Mouse (Mus musculus) forebrain, embryonic 15.5 days (tissue): ENCODE data around the gene Fastkd5. TPM values are rescaled to one million over a fixed set of nuclear protein-coding genes. Genes with fewer than 3 reads are reported as not detected.

Experiments used
- ATAC-seq: fragments of 200-750 bp; cut with Nextera tagmentation; replicated peaks from 2 replicates; pipeline ENCODE4 v1.8.0; 2017; ENCODE audit warnings: mild to moderate bottlenecking, moderate TSS enrichment, moderate library complexity
- H3K27ac ChIP-seq: fragments of 300-500 bp; sonication (generic); replicated peaks from 2 replicates; pipeline ENCODE4 v1.5.1; 2015; ENCODE audit warnings: mild to moderate bottlenecking, inconsistent platforms
- H3K27me3 ChIP-seq: fragments of 300-500 bp; sonication (generic); 2 replicates; pipeline ENCODE4 v1.6.1; 2015; ENCODE audit warnings: inconsistent platforms
- H3K36me3 ChIP-seq: fragments of 300-500 bp; sonication (generic); 2 replicates; pipeline ENCODE4 v1.6.1; 2015; ENCODE audit warnings: mild to moderate bottlenecking, inconsistent platforms
- H3K4me1 ChIP-seq: fragments of 300-500 bp; sonication (generic); 2 replicates; pipeline ENCODE4 v1.6.1; 2015; ENCODE audit warnings: inconsistent platforms
- H3K4me2 ChIP-seq: fragments of 300-500 bp; sonication (generic); replicated peaks from 2 replicates; pipeline ENCODE4 v1.6.1; 2015; ENCODE audit warnings: mild to moderate bottlenecking, inconsistent platforms
- H3K4me3 ChIP-seq: fragments of 300-500 bp; sonication (generic); 2 replicates; pipeline ENCODE4 v1.5.1; 2015; ENCODE audit warnings: mild to moderate bottlenecking, inconsistent platforms
- H3K9ac ChIP-seq: fragments of 300-500 bp; sonication (generic); replicated peaks from 2 replicates; pipeline ENCODE4 v1.6.1; 2015; ENCODE audit warnings: mild to moderate bottlenecking, inconsistent platforms
- H3K9me3 ChIP-seq: fragments of 300-500 bp; sonication (generic); 2 replicates; pipeline ENCODE4 v1.6.1; 2016; ENCODE audit warnings: inconsistent platforms
- WGBS: fragments of 180-500 bp; shearing (Covaris S2); methylation state at CpG from one replicate; pipeline ENCODE4 v1.1.7; 2015; ENCODE audit warnings: mixed read lengths; 5-methylcytosine and 5-hydroxymethylcytosine counted together
- polyA plus RNA-seq: library from polyadenylated mRNA; unstranded; fragments of >200 nt; fragmentation: Nextera tagmentation; extraction: Ambion mirVana; gene quantifications from 2 replicates; pipeline ENCODE4 v1.2.1, GENCODE M21; 2015

Gene Fastkd5
- polyA plus RNA-seq = 14.1 and 15.4 TPM in 2 replicates

- Histone ChIP-seq H3K4me2 (peak within 1 kb of the TSS; percentile 91), H3K27ac (peak within 1 kb of the TSS; percentile 32; the same call in 1 of the 2 replicates), H3K27me3 (peaks cover 12% of the 10 kb centered on the region; the same call in 1 of the 2 replicates), H3K4me3 (peak within 1 kb of the TSS; percentile 62), H3K9me3 (no peaks in the 10 kb centered on the region), H3K9ac (peak within 1 kb of the TSS; percentile 69), H3K4me1 (peaks cover 22% of the 10 kb centered on the region), H3K36me3 (peaks cover 16% of the 10 kb centered on the region)
- ATAC-seq = peak; percentile 92
- under 1% methylated on average over 25 of the region's 25 CpGs for WGBS
These were observed at the start of gene Fastkd5, which contains the start of gene Ubox5 for GRCm38 (mm10) chr2:130629839-130630203. Gene Fastkd5 (minus strand): TSS chr2:130630027. Gene Ubox5 (minus strand): TSS chr2:130630038.

GRCm38 (mm10) chr2:130679154-130679553 is 49.3 kb upstream of the Fastkd5 start:
- H3K9ac ChIP-seq = no peak overlapping the region
- no peaks in the 10 kb centered on the region for H3K4me1 ChIP-seq
- WGBS = 85% methylated on average over 12 of the region's 12 CpGs
- no peak overlapping the region for H3K27ac ChIP-seq
- H3K4me3 ChIP-seq = no peak overlapping the region
- no peaks in the 10 kb centered on the region for H3K9me3 ChIP-seq
- H3K27me3 ChIP-seq = no peaks in the 10 kb centered on the region
- no peak overlapping the region for H3K4me2 ChIP-seq
- no peak for ATAC-seq
- peaks cover 88% of the 10 kb centered on the region for H3K36me3 ChIP-seq

- Histone ChIP-seq H3K9ac (no peak overlapping the region), H3K27ac (no peak overlapping the region), H3K27me3 (no peaks in the 10 kb centered on the region), H3K36me3 (peaks cover 95% of the 10 kb centered on the region), H3K4me1 (no peaks in the 10 kb centered on the region), H3K4me2 (no peak overlapping the region), H3K9me3 (no peaks in the 10 kb centered on the region), H3K4me3 (no peak overlapping the region)
- WGBS = 90% methylated on average over 10 of the region's 10 CpGs
- ATAC-seq = no peak
These were observed 47.4 kb upstream of the Fastkd5 start for GRCm38 (mm10) chr2:130677211-130677610.

- Histone ChIP-seq H3K4me1 (peaks cover 35% of the 10 kb centered on the region), H3K36me3 (peaks cover 12% of the 10 kb centered on the region), H3K9me3 (no peaks in the 10 kb centered on the region), H3K4me2 (peak within 1 kb of the TSS; percentile 65), H3K27ac (peak within 1 kb of the TSS; percentile 87), H3K9ac (peak within 1 kb of the TSS; percentile 68), H3K4me3 (peak within 1 kb of the TSS; percentile 64), H3K27me3 (no peaks in the 10 kb centered on the region)
- WGBS = 1% methylated on average over 31 of the region's 31 CpGs
- ATAC-seq = peak; percentile 66
These were observed 37.7 kb upstream of the Fastkd5 start, which contains the start of gene Itpa for GRCm38 (mm10) chr2:130667559-130667958. Gene Itpa (plus strand): TSS chr2:130667610.

GRCm38 (mm10) chr2:130664102-130664701 is 34.4 kb upstream of the Fastkd5 start, which contains the start of gene Ddrgk1:
Gene Ddrgk1 (minus strand): TSS chr2:130664659.
- Histone ChIP-seq H3K27ac (peak within 1 kb of the TSS; percentile 99), H3K4me2 (peak within 1 kb of the TSS; percentile 80), H3K4me1 (peaks cover 36% of the 10 kb centered on the region), H3K36me3 (peaks cover 20% of the 10 kb centered on the region), H3K9me3 (no peaks in the 10 kb centered on the region), H3K4me3 (peak within 1 kb of the TSS; percentile 72), H3K27me3 (no peaks in the 10 kb centered on the region), H3K9ac (peak within 1 kb of the TSS; percentile 89)
- ATAC-seq = peak; percentile 97
- under 1% methylated on average over 40 of the region's 40 CpGs for WGBS

- Histone ChIP-seq H3K4me1 (peaks cover 28% of the 10 kb centered on the region), H3K36me3 (peaks cover 28% of the 10 kb centered on the region), H3K27ac (peak overlapping the region; percentile 99; the same call in 1 of the 2 replicates), H3K9me3 (no peaks in the 10 kb centered on the region), H3K9ac (peak overlapping the region; percentile 89), H3K27me3 (no peaks in the 10 kb centered on the region), H3K4me2 (peak overlapping the region; percentile 80), H3K4me3 (peak overlapping the region; percentile 72)
- 91% methylated on average over 11 of the region's 11 CpGs for WGBS
- ATAC-seq = no peak
These were observed 33.5 kb upstream of the Fastkd5 start for GRCm38 (mm10) chr2:130663342-130663741.

- Histone ChIP-seq H3K9ac (no peak overlapping the region), H3K4me2 (no peak overlapping the region), H3K4me1 (peaks cover 15% of the 10 kb centered on the region), H3K4me3 (no peak overlapping the region), H3K27me3 (no peaks in the 10 kb centered on the region), H3K27ac (no peak overlapping the region), H3K36me3 (peaks cover 68% of the 10 kb centered on the region), H3K9me3 (no peaks in the 10 kb centered on the region)
- ATAC-seq = no peak
- WGBS = 96% methylated on average over 10 of the region's 10 CpGs
These were observed 28.7 kb upstream of the Fastkd5 start for GRCm38 (mm10) chr2:130658530-130658929.

GRCm38 (mm10) chr2:130657541-130657940 is 27.7 kb upstream of the Fastkd5 start:
- no peak for ATAC-seq
- WGBS = 86% methylated on average over 6 of the region's 6 CpGs

GRCm38 (mm10) chr2:130656536-130656935 is 26.7 kb upstream of the Fastkd5 start:
- ATAC-seq = no peak
- H3K36me3 ChIP-seq = peaks cover 68% of the 10 kb centered on the region
- 93% methylated on average over 9 of the region's 9 CpGs for WGBS

More at GRCm38 (mm10) chr2:130657541-130657940, 27.7 kb upstream of the Fastkd5 start:
- H3K4me3 ChIP-seq = no peak overlapping the region
- no peak overlapping the region for H3K9ac ChIP-seq
- no peaks in the 10 kb centered on the region for H3K9me3 ChIP-seq
- peaks cover 74% of the 10 kb centered on the region for H3K36me3 ChIP-seq
- H3K4me2 ChIP-seq = no peak overlapping the region
- H3K27me3 ChIP-seq = no peaks in the 10 kb centered on the region
- peaks cover 5% of the 10 kb centered on the region for H3K4me1 ChIP-seq
- H3K27ac ChIP-seq = no peak overlapping the region

GRCm38 (mm10) chr2:130655660-130656339 is 26.0 kb upstream of the Fastkd5 start:
- WGBS = 91% methylated on average over 6 of the region's 6 CpGs
- H3K9ac ChIP-seq = no peak overlapping the region
- H3K4me3 ChIP-seq = no peak overlapping the region
- H3K9me3 ChIP-seq = no peaks in the 10 kb centered on the region
- H3K27ac ChIP-seq = no peak overlapping the region
- ATAC-seq = no peak
- H3K36me3 ChIP-seq = peaks cover 61% of the 10 kb centered on the region
- no peaks in the 10 kb centered on the region for H3K27me3 ChIP-seq
- H3K4me1 ChIP-seq = no peaks in the 10 kb centered on the region
- no peak overlapping the region for H3K4me2 ChIP-seq

More at GRCm38 (mm10) chr2:130656536-130656935, 26.7 kb upstream of the Fastkd5 start:
- no peak overlapping the region for H3K4me2 ChIP-seq
- no peaks in the 10 kb centered on the region for H3K27me3 ChIP-seq
- H3K4me1 ChIP-seq = no peaks in the 10 kb centered on the region
- H3K9ac ChIP-seq = no peak overlapping the region
- H3K4me3 ChIP-seq = no peak overlapping the region
- no peak overlapping the region for H3K27ac ChIP-seq
- no peaks in the 10 kb centered on the region for H3K9me3 ChIP-seq

- Histone ChIP-seq H3K4me3 (no peak overlapping the region), H3K36me3 (peaks cover 58% of the 10 kb centered on the region), H3K27ac (no peak overlapping the region), H3K4me1 (no peaks in the 10 kb centered on the region), H3K9me3 (no peaks in the 10 kb centered on the region), H3K9ac (no peak overlapping the region), H3K4me2 (no peak overlapping the region), H3K27me3 (no peaks in the 10 kb centered on the region)
- no peak for ATAC-seq
- 97% methylated on average over 1 of the region's 1 CpGs for WGBS
These were observed 23.9 kb upstream of the Fastkd5 start for GRCm38 (mm10) chr2:130653760-130654159.

- 98% methylated on average over 2 of the region's 2 CpGs for WGBS
- Histone ChIP-seq H3K4me2 (no peak overlapping the region), H3K9me3 (no peaks in the 10 kb centered on the region), H3K9ac (no peak overlapping the region), H3K27ac (no peak overlapping the region), H3K36me3 (peaks cover 53% of the 10 kb centered on the region), H3K27me3 (no peaks in the 10 kb centered on the region), H3K4me3 (no peak overlapping the region), H3K4me1 (no peaks in the 10 kb centered on the region)
- no peak for ATAC-seq
These were observed 23.5 kb upstream of the Fastkd5 start for GRCm38 (mm10) chr2:130653303-130653702.
